In the genomic region with DNA sequence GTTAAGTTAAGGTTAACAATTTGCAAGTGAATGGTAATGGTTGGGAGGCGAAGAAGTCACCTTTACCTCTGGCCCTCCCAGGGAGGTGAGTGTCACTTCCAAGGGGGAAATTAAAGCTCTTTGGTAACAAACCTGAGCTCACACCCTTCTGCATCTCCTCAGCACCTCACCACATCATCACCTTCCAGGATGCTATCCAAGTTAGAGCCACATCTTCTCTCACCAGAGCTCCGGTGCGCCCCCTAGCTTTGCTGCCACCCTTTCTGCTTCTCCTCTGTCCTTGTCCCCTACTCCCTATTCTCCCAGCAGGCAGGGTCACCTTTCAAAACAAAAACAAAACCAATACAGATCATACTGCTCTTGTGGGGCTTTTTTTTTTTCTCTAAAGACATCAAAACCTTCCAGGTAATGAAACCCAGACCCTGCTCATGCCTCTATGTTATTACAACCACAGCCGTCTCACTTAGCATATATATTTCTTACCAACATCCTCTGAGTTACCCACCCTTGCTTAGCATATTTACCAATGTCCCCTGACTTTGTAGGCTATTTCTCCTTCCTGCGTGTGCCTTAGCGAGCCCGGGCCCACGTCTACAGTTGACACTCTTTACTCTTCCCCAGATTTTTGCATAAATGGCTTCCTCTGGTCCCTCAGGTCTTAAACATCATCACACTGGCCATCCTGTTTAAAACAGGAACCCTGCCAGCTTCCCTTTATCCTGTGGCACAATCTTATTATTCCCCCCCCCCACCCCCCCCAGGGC, we compare ENCODE assay signal across 11 mouse cellular contexts. TPM values are rescaled to one million over a fixed set of nuclear protein-coding genes. Genes with fewer than 3 reads are reported as not detected.
A peak's percentile ranks its signal among the peaks of the same experiment; 100 is the strongest.
DNase-seq lines count a peak whose midpoint lies in the region; ATAC-seq and TF ChIP-seq lines count a peak whose summit lies in the region.
"Had no signal": no experiment of that assay in that cellular context is flagged by ENCODE, and none has a peak within 500 bp of the region (broad histone marks: within the 10 kb centered on the region; RNA-seq: fewer than 3 reads in every experiment).

No protein-coding gene starts in this region.

- no peak for ATAC-seq in heart, embryonic 13.5 days (ENCODE audit: extremely low read depth, insufficient number of reproducible peaks, low FRiP score, low TSS enrichment)
- ATAC-seq in lung, postnatal 0 days = no peak
- ATAC-seq: midbrain, embryonic 15.5 days had no signal

- TF ChIP-seq CTCF in lung, postnatal 0 days (IDR thresholded peaks at IDR 0.05) = peak; percentile 47
- TF ChIP-seq CTCF in MEL (IDR thresholded peaks at IDR 0.05 in 2 of 3, conservative IDR thresholded peaks at IDR 0.05 in 1 of 3; ENCODE audit: control insufficient read depth in 1 of 3, insufficient read depth in 1 of 3, low read depth in 2 of 3, low read length in 3 of 3, poor library complexity in 1 of 3, severe bottlenecking in 1 of 3) = peak; percentile 12 to 63 (median 44); a peak in 5 of 6 replicates

- H3K4me1 ChIP-seq in heart, embryonic 13.5 days = peaks cover 68% of the 10 kb centered on the region
- peaks cover 8% of the 10 kb centered on the region; the same call in 1 of the 2 replicates for H3K4me1 ChIP-seq in lung, postnatal 0 days (ENCODE audit: insufficient read depth, low read depth, low read length)
- H3K4me1 ChIP-seq in MEL (ENCODE audit: control insufficient read depth in 1 of 2, insufficient read depth in 2 of 2, low read length in 2 of 2) = peaks cover 3 to 4% of the 10 kb centered on the region in 2 experiments; a peak in 3 of 4 replicates

- no peak overlapping the region for H3K4me3 ChIP-seq in heart, embryonic 13.5 days
- H3K4me3 ChIP-seq in lung, postnatal 0 days (ENCODE audit: low read depth, low read length) = no peak overlapping the region
- H3K4me3 ChIP-seq in MEL (ENCODE audit: control insufficient read depth in 1 of 2, insufficient read depth in 1 of 2, low read depth in 2 of 2, low read length in 2 of 2) = no peak overlapping the region
- H3K4me3 ChIP-seq: limb, embryonic 15.5 days; midbrain, embryonic 15.5 days had no signal

- H3K27ac ChIP-seq in heart, embryonic 13.5 days (replicated peaks) = peak overlapping the region; percentile 45; the same call in 1 of the 2 replicates
- H3K27ac ChIP-seq in lung, postnatal 0 days (ENCODE audit: low read length) = peak overlapping the region; percentile 15; the same call in 1 of the 2 replicates
- no peak overlapping the region for H3K27ac ChIP-seq in MEL (ENCODE audit: control insufficient read depth, low read depth, low read length)
- H3K27ac ChIP-seq: limb, embryonic 15.5 days; midbrain, embryonic 15.5 days had no signal

- TF ChIP-seq EP300 in lung, postnatal 0 days (IDR thresholded peaks at IDR 0.05) = no peak
- TF ChIP-seq EP300 in MEL (IDR thresholded peaks at IDR 0.05; ENCODE audit: low read depth in 1 of 2, low read length in 2 of 2) = no peak

- peak overlapping the region; percentile 13; the same call in 1 of the 2 replicates for H3K4me2 ChIP-seq in heart, embryonic 13.5 days
- no peak overlapping the region for H3K4me2 ChIP-seq in lung, postnatal 0 days (replicated peaks; ENCODE audit: low read depth, low read length)
- H3K4me2 ChIP-seq: limb, embryonic 15.5 days; midbrain, embryonic 15.5 days had no signal

- no peaks in the 10 kb centered on the region for H3K79me2 ChIP-seq in MEL (ENCODE audit: control insufficient read depth, insufficient read depth, low read length, poor library complexity)

- no peaks in the 10 kb centered on the region for H3K9me3 ChIP-seq in heart, embryonic 13.5 days
- no peaks in the 10 kb centered on the region for H3K9me3 ChIP-seq in lung, postnatal 0 days (ENCODE audit: low read length)
- no peaks in the 10 kb centered on the region for H3K9me3 ChIP-seq in MEL (replicated peaks; ENCODE audit: insufficient read depth, low read length)
- H3K9me3 ChIP-seq: limb, embryonic 15.5 days; midbrain, embryonic 15.5 days had no signal

- no peaks in the 10 kb centered on the region for H3K27me3 ChIP-seq in heart, embryonic 13.5 days (replicated peaks)
- H3K27me3 ChIP-seq in lung, postnatal 0 days (replicated peaks; ENCODE audit: insufficient read depth, low read length) = no peaks in the 10 kb centered on the region
- H3K27me3 ChIP-seq in MEL (ENCODE audit: control insufficient read depth in 1 of 2, insufficient read depth in 2 of 2, low read length in 2 of 2) = no peaks in the 10 kb centered on the region; a peak in 1 of 4 replicates
- H3K27me3 ChIP-seq: limb, embryonic 15.5 days; midbrain, embryonic 15.5 days had no signal

- H3K9ac ChIP-seq in heart, embryonic 13.5 days = 0 out of 2 replicates have a peak overlapping the region, but pooled peaks have one; percentile 24
- H3K9ac ChIP-seq in lung, postnatal 0 days (replicated peaks; ENCODE audit: low read depth) = no peak overlapping the region
- no peak overlapping the region for H3K9ac ChIP-seq in MEL (ENCODE audit: control insufficient read depth, low read depth, low read length, poor library complexity, severe bottlenecking)
- H3K9ac ChIP-seq: limb, embryonic 15.5 days; midbrain, embryonic 15.5 days had no signal

- 56% methylated on average over 8 of the region's 8 CpGs for WGBS in heart, embryonic 13.5 days
- 53% methylated on average over 8 of the region's 8 CpGs for WGBS in lung, postnatal 0 days

- TF ChIP-seq RAD21 in MEL (IDR thresholded peaks at IDR 0.05; ENCODE audit: low read depth, low read length) = no peak

- peaks cover 49% of the 10 kb centered on the region for H3K36me3 ChIP-seq in heart, embryonic 13.5 days
- no peaks in the 10 kb centered on the region for H3K36me3 ChIP-seq in lung, postnatal 0 days (ENCODE audit: insufficient read depth, low read length)
- peaks cover 0 to 7% of the 10 kb centered on the region in 2 experiments; a peak in 2 of 4 replicates for H3K36me3 ChIP-seq in MEL (ENCODE audit: control insufficient read depth in 1 of 2, insufficient read depth in 2 of 2, low read length in 2 of 2)

- no peak for DNase-seq in heart, adult 9 months (ENCODE audit: low spot score in 2 of 2)
- no peak for DNase-seq in lung, postnatal 0 days (ENCODE audit: low spot score)
- no peak for DNase-seq in lung, postnatal 25 days (ENCODE audit: low spot score)
- no peak for DNase-seq in MEL (ENCODE audit: low read depth, low spot score)
- DNase-seq in lung, postnatal 10 days = peak; percentile 59
- no peak for DNase-seq in ovary, postnatal 36 days (ENCODE audit: low spot score)
- DNase-seq: embryo, embryonic 11 days; gastrocnemius, postnatal 36 days had no signal

- no peak for TF ChIP-seq POLR2A in MEL (IDR thresholded peaks at IDR 0.05; ENCODE audit: control insufficient read depth in 1 of 2, insufficient read depth in 1 of 2, low read depth in 1 of 2, low read length in 2 of 2, poor library complexity in 1 of 2)

TF ChIP-seq in MEL, 35 proteins besides CTCF, POLR2A, EP300 and RAD21:
- TF ChIP-seq SMC3 (IDR thresholded peaks at IDR 0.05; ENCODE audit: low read depth, low read length) (peak; percentile 18; the same call in 1 of the 2 replicates), E2F4 (IDR thresholded peaks at IDR 0.05; ENCODE audit: borderline replicate concordance, low read depth, low read length) (no peak)
TF ChIP-seq in MEL: peak in this region for 1.

RNA-seq across cellular contexts. Expression of a gene that starts 4.3 kb away (rescaled TPM):
- 24.2 and 24.7 TPM in 2 replicates for polyA plus RNA-seq in heart, embryonic 13.5 days (2015; fragmentation: Nextera tagmentation; extraction: Ambion mirVana)
- polyA plus RNA-seq in lung, postnatal 0 days (2015; fragmentation: Nextera tagmentation; extraction: Ambion mirVana) = 11.4 and 12.4 TPM in 2 replicates
- total RNA-seq in MEL (2012; rRNA removed) = 0.12 and 0.16 TPM in 2 replicates
- under 1 TPM in 1 of 2 experiments, not detected in 1; 0.19 TPM for polyA plus RNA-seq in MEL (2012; ENCODE audit: insufficient read depth in 1 of 2, insufficient read length in 2 of 2, low read depth in 1 of 2, low replicate concordance in 2 of 2, missing spikeins in 1 of 2)

RNA-seq across cellular contexts. Expression of a gene that starts 7.9 kb away (rescaled TPM):
- polyA plus RNA-seq in heart, embryonic 13.5 days (2015; fragmentation: Nextera tagmentation; extraction: Ambion mirVana) = 4.8 and 5.3 TPM in 2 replicates
- polyA plus RNA-seq in lung, postnatal 0 days (2015; fragmentation: Nextera tagmentation; extraction: Ambion mirVana) = 8.0 and 8.3 TPM in 2 replicates
- total RNA-seq in MEL (2012; rRNA removed) = 3.9 and 6.8 TPM in 2 replicates
- polyA plus RNA-seq in MEL (2012; ENCODE audit: insufficient read depth in 1 of 2, insufficient read length in 2 of 2, low read depth in 1 of 2, low replicate concordance in 2 of 2, missing spikeins in 1 of 2) = 1 to 10 TPM in 1 of 2 experiments, not detected in 1; 4.1 TPM

Comparison
In these comparisons a context has a peak if more than half of its experiments do, and no peak if none do; other contexts are left out.
1. RNA of a gene that starts 4.3 kb away (polyA plus RNA-seq): 24.2 to 24.7 TPM in heart, embryonic 13.5 days and 11.4 to 12.4 TPM in lung, postnatal 0 days; 0.19 TPM in MEL; every median in the first group is over 10 times any median in the second.